Mouse (Mus musculus) kidney, adult 2 months (tissue): ENCODE results near the gene H2-M5.

Experiments used
- CTCF ChIP-seq: fragments of 200-500 bp; conservative IDR thresholded peaks from 2 replicates; pipeline ENCODE4 v1.5.1; 2011; ENCODE audit warnings: low read depth, mild to moderate bottlenecking, control low read depth, low read length, moderate library complexity, mixed read lengths; ENCODE audit not compliant: insufficient read depth, insufficient read length
- POLR2A ChIP-seq: fragments of 200-500 bp; IDR thresholded peaks from one replicate; pipeline ENCODE4 v1.6.1; 2011; ENCODE audit warnings: low read depth, low read length, control low read depth

DNA sequence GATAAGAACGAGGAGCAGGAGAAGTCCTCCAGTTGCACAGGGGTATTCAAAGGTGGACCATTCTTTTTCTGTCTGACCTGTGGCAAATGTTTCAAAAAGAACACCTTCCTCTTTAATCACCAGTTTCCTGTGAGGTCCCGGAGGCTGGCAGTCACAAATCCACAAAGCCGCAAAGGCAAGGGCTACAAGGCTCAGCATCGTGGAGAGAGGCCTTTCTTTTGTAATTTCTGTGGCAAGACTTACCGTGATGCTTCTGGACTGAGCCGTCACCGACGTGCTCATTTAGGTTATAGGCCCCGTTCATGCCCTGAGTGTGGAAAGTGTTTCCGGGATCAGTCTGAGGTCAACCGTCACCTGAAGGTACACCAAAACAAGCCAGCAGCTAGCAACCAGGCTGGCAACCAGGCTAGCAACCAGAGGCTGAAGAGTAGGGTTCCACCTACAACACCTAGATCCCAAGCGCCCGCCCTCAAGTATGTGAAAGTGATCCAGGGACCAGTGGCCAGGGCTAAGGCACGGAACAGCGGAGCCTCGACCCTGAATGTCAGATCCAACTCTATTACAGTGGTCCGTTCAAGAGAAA lies 20.2 kb upstream of the H2-M5 start:
- no peak for TF ChIP-seq CTCF
- no peak for TF ChIP-seq POLR2A
